In genomic region chr8:5439054-5439453, GRCm38 (mm10) we compare ENCODE assay signal across 29 mouse cellular contexts.
A peak's percentile ranks its signal among the peaks of the same experiment; 100 is the strongest.
DNase-seq lines count a peak whose midpoint lies in the region; ATAC-seq lines count a peak whose summit lies in the region.
"Had no signal": no experiment of that assay in that cellular context is flagged by ENCODE, and none has a peak within 500 bp of the region (broad histone marks: within the 10 kb centered on the region; RNA-seq: fewer than 3 reads in every experiment).

No protein-coding gene starts in this region.

- H3K27me3 ChIP-seq in embryonic facial prominence, embryonic 11.5 days (ENCODE audit: control insufficient read depth, insufficient read depth, low read length): no peaks in the 10 kb centered on the region
- H3K27me3 ChIP-seq in embryonic facial prominence, embryonic 10.5 days (replicated peaks; ENCODE audit: low read depth, poor library complexity, severe bottlenecking): no peaks in the 10 kb centered on the region
- no peaks in the 10 kb centered on the region for H3K27me3 ChIP-seq in kidney, embryonic 16.5 days (ENCODE audit: insufficient read depth, low read length)
- H3K27me3 ChIP-seq: CH12.LX; embryonic facial prominence, embryonic 13.5 days; heart, embryonic 12.5 days; heart, embryonic 15.5 days; hindbrain, embryonic 13.5 days; intestine, embryonic 15.5 days had no signal

- H3K4me2 ChIP-seq in embryonic facial prominence, embryonic 11.5 days (ENCODE audit: low read depth, low read length): no peak overlapping the region
- no peak overlapping the region for H3K4me2 ChIP-seq in kidney, embryonic 16.5 days (replicated peaks; ENCODE audit: low read depth, low read length)
- H3K4me2 ChIP-seq: embryonic facial prominence, embryonic 13.5 days; heart, embryonic 12.5 days; heart, embryonic 15.5 days; hindbrain, embryonic 13.5 days; intestine, embryonic 15.5 days had no signal

- H3K36me3 ChIP-seq in embryonic facial prominence, embryonic 11.5 days (replicated peaks; ENCODE audit: control insufficient read depth, insufficient read depth, low read depth, low read length): no peaks in the 10 kb centered on the region
- no peaks in the 10 kb centered on the region for H3K36me3 ChIP-seq in embryonic facial prominence, embryonic 10.5 days (replicated peaks)
- H3K36me3 ChIP-seq in kidney, embryonic 16.5 days (ENCODE audit: insufficient read depth, low read length): no peaks in the 10 kb centered on the region
- H3K36me3 ChIP-seq: embryonic facial prominence, embryonic 13.5 days; G1E; heart, embryonic 12.5 days; heart, embryonic 15.5 days; hindbrain, embryonic 10.5 days; hindbrain, embryonic 13.5 days; intestine, embryonic 15.5 days had no signal

- H3K9me3 ChIP-seq in embryonic facial prominence, embryonic 11.5 days (replicated peaks; ENCODE audit: control insufficient read depth, low read length): no peaks in the 10 kb centered on the region
- peaks cover 10% of the 10 kb centered on the region; the same call in 1 of the 2 replicates for H3K9me3 ChIP-seq in embryonic facial prominence, embryonic 10.5 days
- H3K9me3 ChIP-seq in kidney, embryonic 16.5 days (ENCODE audit: low read length): peaks cover 3% of the 10 kb centered on the region; the same call in 1 of the 2 replicates
- H3K9me3 ChIP-seq: embryonic facial prominence, embryonic 13.5 days; G1E; heart, embryonic 15.5 days; intestine, embryonic 15.5 days had no signal

- no peak; the same call in 1 of the 2 replicates for ATAC-seq in embryonic facial prominence, embryonic 11.5 days (replicated peaks; ENCODE audit: insufficient number of reproducible peaks, low FRiP score, low TSS enrichment, low read depth)
- ATAC-seq in kidney, embryonic 16.5 days (ENCODE audit: low FRiP score, low TSS enrichment): peak; percentile 54; the same call in 1 of the 2 replicates
- ATAC-seq in erythroblast, adult 5-6 weeks (replicated peaks; ENCODE audit: low FRiP score, poor library complexity, severe bottlenecking): no peak
- ATAC-seq: forebrain, embryonic 14.5 days; forebrain, postnatal 0 days; hindbrain, embryonic 16.5 days; intestine, embryonic 15.5 days had no signal

- H3K4me1 ChIP-seq in embryonic facial prominence, embryonic 11.5 days (ENCODE audit: control insufficient read depth, insufficient read depth, low read length): no peaks in the 10 kb centered on the region
- H3K4me1 ChIP-seq in embryonic facial prominence, embryonic 10.5 days: no peaks in the 10 kb centered on the region
- H3K4me1 ChIP-seq in kidney, embryonic 16.5 days (ENCODE audit: insufficient read depth, low read length): no peaks in the 10 kb centered on the region
- H3K4me1 ChIP-seq: embryonic facial prominence, embryonic 13.5 days; heart, embryonic 12.5 days; heart, embryonic 15.5 days; hindbrain, embryonic 10.5 days; hindbrain, embryonic 13.5 days; intestine, embryonic 15.5 days had no signal

- H3K27ac ChIP-seq in embryonic facial prominence, embryonic 11.5 days (replicated peaks; ENCODE audit: low read depth, low read length): no peak overlapping the region
- H3K27ac ChIP-seq in embryonic facial prominence, embryonic 10.5 days (replicated peaks): no peak overlapping the region
- no peak overlapping the region for H3K27ac ChIP-seq in kidney, embryonic 16.5 days (ENCODE audit: low read length)
- H3K27ac ChIP-seq: embryonic facial prominence, embryonic 13.5 days; heart, embryonic 15.5 days; hindbrain, embryonic 10.5 days; hindbrain, embryonic 13.5 days; intestine, embryonic 15.5 days had no signal

- no peak overlapping the region for H3K9ac ChIP-seq in embryonic facial prominence, embryonic 11.5 days (replicated peaks; ENCODE audit: low read length)
- no peak overlapping the region for H3K9ac ChIP-seq in kidney, embryonic 16.5 days (replicated peaks; ENCODE audit: low read length)
- H3K9ac ChIP-seq: embryonic facial prominence, embryonic 13.5 days; forebrain, postnatal 0 days; heart, embryonic 12.5 days; heart, embryonic 15.5 days; hindbrain, embryonic 13.5 days; intestine, embryonic 15.5 days had no signal

- peak; percentile 16 for DNase-seq in embryonic facial prominence, embryonic 11.5 days (ENCODE audit: low spot score)
- DNase-seq in embryonic facial prominence, embryonic 10.5 days (ENCODE audit: low spot score): no peak
- no peak for DNase-seq in kidney, postnatal 4 days
- DNase-seq in embryo, embryonic 10.5 days (ENCODE audit: low spot score): peak; percentile 2
- no peak for DNase-seq in spleen, postnatal 36 days (ENCODE audit: low spot score in 2 of 2)
- DNase-seq: adrenal gland, adult 2 months; adrenal gland, postnatal 14 days; B cell, adult 2 months; cerebellum, adult 11-12 months; cerebellum, adult 8-10 months; cerebellum, postnatal 10 days; cerebellum, postnatal 36 days; forebrain, postnatal 0 days; gastrocnemius, postnatal 25 days; heart, adult 18-20 months; heart, postnatal 10 days; heart, postnatal 36 days had no signal

- no peak overlapping the region for H3K4me3 ChIP-seq in embryonic facial prominence, embryonic 11.5 days (ENCODE audit: low read depth, low read length)
- H3K4me3 ChIP-seq in embryonic facial prominence, embryonic 10.5 days: no peak overlapping the region
- no peak overlapping the region for H3K4me3 ChIP-seq in kidney, embryonic 16.5 days (ENCODE audit: low read length)
- H3K4me3 ChIP-seq: embryonic facial prominence, embryonic 13.5 days; heart, embryonic 12.5 days; heart, embryonic 15.5 days; hindbrain, embryonic 10.5 days; hindbrain, embryonic 13.5 days; intestine, embryonic 15.5 days had no signal

- 48% methylated on average over 2 of the region's 2 CpGs for WGBS in embryonic facial prominence, embryonic 11.5 days
- 46% methylated on average over 2 of the region's 2 CpGs for WGBS in embryonic facial prominence, embryonic 10.5 days
- WGBS in kidney, embryonic 16.5 days: 13% methylated on average over 2 of the region's 2 CpGs

Comparison
In these comparisons a context has a peak if more than half of its experiments do, and no peak if none do; other contexts are left out.
1. DNase-seq: peak in embryonic facial prominence, embryonic 11.5 days (single experiment) and embryo, embryonic 10.5 days (single experiment); none in embryonic facial prominence, embryonic 10.5 days (single experiment), kidney, postnatal 4 days (0 of 2) and spleen, postnatal 36 days (0 of 2).